8 mouse cellular contexts compared by ENCODE assay signal in the genomic region with DNA sequence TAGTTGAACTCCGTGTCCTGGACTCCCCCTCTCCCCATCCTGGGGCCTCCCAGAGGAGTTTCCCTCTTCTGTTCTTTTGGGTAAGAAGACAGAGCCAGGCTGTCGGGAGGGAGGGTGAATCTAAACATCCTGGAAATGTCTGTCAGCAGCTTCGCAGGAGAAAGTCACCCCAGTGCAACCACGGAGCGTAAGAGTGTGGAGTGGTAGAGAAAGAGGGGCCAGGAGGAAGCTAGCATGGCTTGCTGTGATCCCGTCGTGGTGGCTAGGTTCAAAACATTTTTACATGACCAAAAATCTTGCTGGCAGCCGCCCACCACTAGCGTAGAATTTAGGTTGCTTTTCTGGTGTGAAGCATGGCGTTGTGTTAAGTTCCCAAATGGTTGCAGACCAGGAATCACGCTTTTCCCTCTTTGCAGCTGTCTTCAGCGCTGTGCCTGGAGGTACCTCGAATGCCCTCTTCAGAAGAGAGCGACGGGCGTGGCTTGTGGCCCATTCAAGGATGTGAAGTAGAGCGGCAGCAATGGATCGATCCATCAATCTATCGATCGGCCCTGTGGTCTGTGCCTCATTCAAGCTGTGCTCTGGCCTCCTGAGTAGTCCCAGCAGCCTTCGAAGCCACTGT. TPM values are rescaled to one million over a fixed set of nuclear protein-coding genes. Genes with fewer than 3 reads are reported as not detected.
DNase-seq lines count a peak whose midpoint lies in the region; ATAC-seq and TF ChIP-seq lines count a peak whose summit lies in the region.

No protein-coding gene starts in this region.

- peak overlapping the region; percentile 53 for H3K4me3 ChIP-seq in ES-Bruce4 (ENCODE audit: low read depth, low read length)
- peak overlapping the region; percentile 15; the same call in 1 of the 2 replicates for H3K4me3 ChIP-seq in forebrain, embryonic 11.5 days (ENCODE audit: low read depth, low read length)
- H3K4me3 ChIP-seq in hindbrain, embryonic 14.5 days (replicated peaks; ENCODE audit: low read length): peak overlapping the region; percentile 1; the same call in 1 of the 2 replicates
- peak overlapping the region; percentile 25 for H3K4me3 ChIP-seq in limb, embryonic 14.5 days (replicated peaks; ENCODE audit: low read length)

- peak; percentile 32 for ATAC-seq in forebrain, embryonic 11.5 days (replicated peaks; ENCODE audit: low FRiP score)
- ATAC-seq in hindbrain, embryonic 14.5 days (ENCODE audit: low FRiP score): peak; percentile 5; the same call in 1 of the 2 replicates
- peak; percentile 12; the same call in 1 of the 2 replicates for ATAC-seq in limb, embryonic 14.5 days (ENCODE audit: low FRiP score, low read depth)
- ATAC-seq in monocyte, adult 5-6 weeks (replicated peaks; ENCODE audit: insufficient number of reproducible peaks, low FRiP score, low TSS enrichment, poor library complexity, severe bottlenecking): peak; percentile 42

- TF ChIP-seq CTCF in ES-Bruce4 (IDR thresholded peaks at IDR 0.05; ENCODE audit: low read depth, low read length): no peak

- DNase-seq in gastrocnemius, adult 18-20 months (ENCODE audit: low spot score): peak; percentile 34
- DNase-seq in gastrocnemius, postnatal 25 days: no peak
- DNase-seq in forebrain, embryonic 11.5 days (ENCODE audit: low spot score): peak; percentile 77
- DNase-seq in hindbrain, embryonic 14.5 days (ENCODE audit: low spot score): peak; percentile 53
- DNase-seq in limb, embryonic 14.5 days (ENCODE audit: low spot score): peak; percentile 62
- no peak for DNase-seq in adrenal gland, postnatal 10 days

- H3K4me1 ChIP-seq in ES-Bruce4 (ENCODE audit: control insufficient read depth, insufficient read depth, low read length): peaks cover 3% of the 10 kb centered on the region
- H3K4me1 ChIP-seq in forebrain, embryonic 11.5 days (replicated peaks; ENCODE audit: control insufficient read depth, insufficient read depth, low read length): peaks cover 22% of the 10 kb centered on the region
- peaks cover 26% of the 10 kb centered on the region for H3K4me1 ChIP-seq in hindbrain, embryonic 14.5 days (replicated peaks; ENCODE audit: control insufficient read depth, insufficient read depth, low read length)
- peaks cover 22% of the 10 kb centered on the region for H3K4me1 ChIP-seq in limb, embryonic 14.5 days (ENCODE audit: control insufficient read depth, insufficient read depth, low read length)

- H3K4me2 ChIP-seq in forebrain, embryonic 11.5 days (ENCODE audit: low read depth, low read length, severe bottlenecking): peak overlapping the region; percentile 46
- peak overlapping the region; percentile 48 for H3K4me2 ChIP-seq in hindbrain, embryonic 14.5 days (replicated peaks)
- peak overlapping the region; percentile 61 for H3K4me2 ChIP-seq in limb, embryonic 14.5 days (replicated peaks; ENCODE audit: low read depth, low read length, severe bottlenecking)

- TF ChIP-seq POLR2A in ES-Bruce4 (IDR thresholded peaks at IDR 0.05; ENCODE audit: insufficient read depth, low read length): no peak
- peak; percentile 25; the same call in 1 of the 2 replicates for TF ChIP-seq POLR2A in limb, embryonic 14.5 days (IDR thresholded peaks at IDR 0.05; ENCODE audit: borderline replicate concordance, extremely low read depth, insufficient read depth, insufficient read length)

- H3K27ac ChIP-seq in ES-Bruce4 (ENCODE audit: insufficient read depth, low read length): no peak overlapping the region
- peak overlapping the region; percentile 90 for H3K27ac ChIP-seq in forebrain, embryonic 11.5 days (ENCODE audit: low read depth, low read length)
- H3K27ac ChIP-seq in hindbrain, embryonic 14.5 days: peak overlapping the region; percentile 94
- H3K27ac ChIP-seq in limb, embryonic 14.5 days (replicated peaks; ENCODE audit: low read depth, low read length): peak overlapping the region; percentile 86

- 3% methylated on average over 21 of the region's 21 CpGs for WGBS in forebrain, embryonic 11.5 days
- 2% methylated on average over 21 of the region's 21 CpGs for WGBS in hindbrain, embryonic 14.5 days
- WGBS in limb, embryonic 14.5 days: 4% methylated on average over 21 of the region's 21 CpGs

- H3K9me3 ChIP-seq in ES-Bruce4 (replicated peaks; ENCODE audit: control insufficient read depth, insufficient read depth, low read length, poor library complexity, severe bottlenecking): no peaks in the 10 kb centered on the region
- no peaks in the 10 kb centered on the region for H3K9me3 ChIP-seq in forebrain, embryonic 11.5 days (ENCODE audit: control insufficient read depth, low read length)
- H3K9me3 ChIP-seq in hindbrain, embryonic 14.5 days (ENCODE audit: control insufficient read depth, low read length): no peaks in the 10 kb centered on the region
- H3K9me3 ChIP-seq in limb, embryonic 14.5 days (ENCODE audit: control insufficient read depth, low read length): no peaks in the 10 kb centered on the region

- H3K9ac ChIP-seq in ES-Bruce4 (ENCODE audit: low read depth, poor library complexity, severe bottlenecking): peak overlapping the region; percentile 47
- peak overlapping the region; percentile 59 for H3K9ac ChIP-seq in forebrain, embryonic 11.5 days (ENCODE audit: low read length)
- peak overlapping the region; percentile 37 for H3K9ac ChIP-seq in hindbrain, embryonic 14.5 days
- H3K9ac ChIP-seq in limb, embryonic 14.5 days (ENCODE audit: low read depth, low read length, severe bottlenecking): peak overlapping the region; percentile 49; the same call in 1 of the 2 replicates

- TF ChIP-seq EP300 in ES-Bruce4 (IDR thresholded peaks at IDR 0.05; ENCODE audit: insufficient read depth, low read depth, low read length): no peak

- H3K27me3 ChIP-seq in ES-Bruce4 (ENCODE audit: control insufficient read depth, insufficient read depth, low read length, poor library complexity, severe bottlenecking): no peaks in the 10 kb centered on the region
- no peaks in the 10 kb centered on the region for H3K27me3 ChIP-seq in forebrain, embryonic 11.5 days (ENCODE audit: control insufficient read depth, insufficient read depth, low read length)
- no peaks in the 10 kb centered on the region for H3K27me3 ChIP-seq in hindbrain, embryonic 14.5 days (ENCODE audit: control insufficient read depth, insufficient read depth, low read length)
- no peaks in the 10 kb centered on the region for H3K27me3 ChIP-seq in limb, embryonic 14.5 days (ENCODE audit: control insufficient read depth, insufficient read depth, low read length)

- no peaks in the 10 kb centered on the region for H3K36me3 ChIP-seq in ES-Bruce4 (ENCODE audit: control insufficient read depth, insufficient read depth, low read length, poor library complexity, severe bottlenecking)
- peaks cover 19% of the 10 kb centered on the region; the same call in 1 of the 2 replicates for H3K36me3 ChIP-seq in forebrain, embryonic 11.5 days (ENCODE audit: control insufficient read depth, insufficient read depth, low read length)
- H3K36me3 ChIP-seq in hindbrain, embryonic 14.5 days (replicated peaks; ENCODE audit: control insufficient read depth, insufficient read depth): peaks cover 41% of the 10 kb centered on the region
- H3K36me3 ChIP-seq in limb, embryonic 14.5 days (ENCODE audit: control insufficient read depth, insufficient read depth, low read length): peaks cover 34% of the 10 kb centered on the region

RNA-seq across cellular contexts. Expression of gene Plekho1, which starts 9.7 kb away (rescaled TPM):
- total RNA-seq in gastrocnemius, adult 18-20 months (2021): 10 to 100 TPM; 13.9 to 22.0 TPM
- total RNA-seq in gastrocnemius, postnatal 25 days (2021): 10 to 100 TPM; 23.2 to 39.8 TPM
- 9.2 and 15.0 TPM in 2 replicates for polyA plus RNA-seq in ES-Bruce4 (2011; ENCODE audit: insufficient read depth, insufficient read length, low read depth, missing spikeins)
- polyA plus RNA-seq in forebrain, embryonic 11.5 days (2014; fragmentation: Nextera tagmentation; extraction: Ambion mirVana): 82.5 and 85.6 TPM in 2 replicates
- 47.1 and 49.0 TPM in 2 replicates for polyA plus RNA-seq in hindbrain, embryonic 14.5 days (2014; fragmentation: Nextera tagmentation; extraction: Ambion mirVana)
- 115 and 120 TPM in 2 replicates for polyA plus RNA-seq in limb, embryonic 14.5 days (2012; rRNA removed)
- polyA plus RNA-seq in limb, embryonic 14.5 days (2014; fragmentation: Nextera tagmentation; extraction: Ambion mirVana): 38.0 and 47.8 TPM in 2 replicates
- 73.1 to 144 TPM (median 131 TPM) in 3 replicates for total RNA-seq in monocyte, adult 5-6 weeks (2017)
- total RNA-seq in adrenal gland, postnatal 10 days (2021): 10 to 100 TPM; 34.0 to 36.7 TPM

RNA-seq across cellular contexts. Expression of gene Anp32e, which starts 57.1 kb away (rescaled TPM):
- total RNA-seq in gastrocnemius, adult 18-20 months (2021): 10 to 100 TPM; 75.9 to 97.2 TPM
- total RNA-seq in gastrocnemius, postnatal 25 days (2021): 10 to 100 TPM; 67.4 to 69.1 TPM
- 386 and 405 TPM in 2 replicates for polyA plus RNA-seq in ES-Bruce4 (2011; ENCODE audit: insufficient read depth, insufficient read length, low read depth, missing spikeins)
- polyA plus RNA-seq in forebrain, embryonic 11.5 days (2014; fragmentation: Nextera tagmentation; extraction: Ambion mirVana): 157 and 167 TPM in 2 replicates
- polyA plus RNA-seq in hindbrain, embryonic 14.5 days (2014; fragmentation: Nextera tagmentation; extraction: Ambion mirVana): 37.1 and 37.5 TPM in 2 replicates
- 97.0 and 137 TPM in 2 replicates for polyA plus RNA-seq in limb, embryonic 14.5 days (2012; rRNA removed)
- polyA plus RNA-seq in limb, embryonic 14.5 days (2014; fragmentation: Nextera tagmentation; extraction: Ambion mirVana): 55.0 and 66.2 TPM in 2 replicates
- 108 to 150 TPM (median 134 TPM) in 3 replicates for total RNA-seq in monocyte, adult 5-6 weeks (2017)
- total RNA-seq in adrenal gland, postnatal 10 days (2021): 100 to 1,000 TPM in 1 of 2 experiments, 10 to 100 TPM in 1; 89.8 to 110 TPM

Comparison
In these comparisons a context has a peak if more than half of its experiments do, and no peak if none do; other contexts are left out.
1. DNase-seq: peak in gastrocnemius, adult 18-20 months (single experiment), forebrain, embryonic 11.5 days (single experiment), hindbrain, embryonic 14.5 days (single experiment) and limb, embryonic 14.5 days (single experiment); none in gastrocnemius, postnatal 25 days (single experiment) and adrenal gland, postnatal 10 days (single experiment).
2. H3K4me3 ChIP-seq: peak in every context shown above with its lines; median percentile 53 in ES-Bruce4; 25 in limb, embryonic 14.5 days; 15 in forebrain, embryonic 11.5 days; 1 in hindbrain, embryonic 14.5 days.
3. Peak in every context shown above with its lines, with median percentiles within 50 percentile points of each other: H3K9ac ChIP-seq, ATAC-seq and H3K4me2 ChIP-seq.